Comparison of ENCODE assay signal across 7 mouse cellular contexts in genomic region chr2:16312400-16313070, GRCm38 (mm10). TPM values are rescaled to one million over a fixed set of nuclear protein-coding genes. Genes with fewer than 3 reads are reported as not detected.
A peak's percentile ranks its signal among the peaks of the same experiment; 100 is the strongest.
DNase-seq lines count a peak whose midpoint lies in the region; ATAC-seq and TF ChIP-seq lines count a peak whose summit lies in the region.

No protein-coding gene starts in this region.

- DNase-seq in CH12.LX (ENCODE audit: extremely low read depth) (peak; percentile 36), Patski (ENCODE audit: low read depth, low spot score) (peak; percentile 6)
- peak; percentile 22 for DNase-seq in kidney, postnatal 14 days
- peak; percentile 48 for DNase-seq in naive thymus-derived CD4-positive, alpha-beta T cell, adult 2 months (ENCODE audit: low read depth)
- DNase-seq in natural killer cell, adult 2 months (ENCODE audit: low spot score in 2 of 2), result no peak

- no peaks in the 10 kb centered on the region for H3K27me3 ChIP-seq in intestine, postnatal 0 days (replicated peaks; ENCODE audit: control insufficient read depth, insufficient read depth, low read length)
- no peaks in the 10 kb centered on the region for H3K27me3 ChIP-seq in intestine, embryonic 16.5 days (replicated peaks; ENCODE audit: control insufficient read depth, insufficient read depth, low read length)
- H3K27me3 ChIP-seq in CH12.LX (replicated peaks) (no peaks in the 10 kb centered on the region), Patski (peaks cover 3% of the 10 kb centered on the region)

- peak; percentile 49 for TF ChIP-seq RAD21 in CH12.LX (IDR thresholded peaks at IDR 0.05; ENCODE audit: low read depth, low read length)

- CTCF ChIA-PET in Patski (lab: Charles Lee), result interaction anchor here (0.7 to 1.3 kb wide), 4 partner anchors 211 to 1054 kb away, joined by 3 read pairs; no protein-coding TSS in a partner anchor

- 58% methylated on average over 4 of the region's 4 CpGs for WGBS in intestine, postnatal 0 days
- WGBS in intestine, embryonic 16.5 days, result 58% methylated on average over 4 of the region's 4 CpGs

- no peaks in the 10 kb centered on the region for H3K4me1 ChIP-seq in intestine, postnatal 0 days (replicated peaks; ENCODE audit: control insufficient read depth, insufficient read depth, low read length)
- no peaks in the 10 kb centered on the region for H3K4me1 ChIP-seq in intestine, embryonic 16.5 days (ENCODE audit: control insufficient read depth, insufficient read depth, low read length)
- H3K4me1 ChIP-seq in CH12.LX (ENCODE audit: control insufficient read depth in 1 of 2, insufficient read depth in 2 of 2), result no peaks in the 10 kb centered on the region

- peak; percentile 76 for TF ChIP-seq CTCF in intestine, postnatal 0 days (IDR thresholded peaks at IDR 0.05; ENCODE audit: low read depth)
- peak; percentile 52 to 55; a peak in 3 of 4 replicates for TF ChIP-seq CTCF in CH12.LX (conservative IDR thresholded peaks at IDR 0.05 in 1 of 2, IDR thresholded peaks at IDR 0.05 in 1 of 2; ENCODE audit: low read depth in 2 of 2, low read length in 2 of 2)
- peak; percentile 75 for TF ChIP-seq CTCF in Patski (IDR thresholded peaks at IDR 0.05)

- H3K4me3 ChIP-seq in intestine, postnatal 0 days (ENCODE audit: low read depth, low read length), result no peak overlapping the region
- no peak overlapping the region for H3K4me3 ChIP-seq in intestine, embryonic 16.5 days (ENCODE audit: low read length)
- H3K4me3 ChIP-seq in CH12.LX (replicated peaks in 1 of 3; ENCODE audit: low read depth in 2 of 3, low read length in 2 of 3, poor library complexity in 1 of 3), result no peak overlapping the region

- H3K79me2 ChIP-seq in CH12.LX (replicated peaks; ENCODE audit: control insufficient read depth, extremely low read depth, insufficient read depth, poor library complexity, severe bottlenecking), result no peaks in the 10 kb centered on the region

- no peaks in the 10 kb centered on the region for H3K36me3 ChIP-seq in intestine, postnatal 0 days (ENCODE audit: control insufficient read depth, insufficient read depth)
- H3K36me3 ChIP-seq in intestine, embryonic 16.5 days (ENCODE audit: control insufficient read depth, insufficient read depth, low read length), result no peaks in the 10 kb centered on the region
- H3K36me3 ChIP-seq in CH12.LX (replicated peaks in 1 of 2; ENCODE audit: control insufficient read depth in 1 of 2, insufficient read depth in 1 of 2, low read length in 1 of 2), result no peaks in the 10 kb centered on the region

- no peak overlapping the region for H3K27ac ChIP-seq in intestine, postnatal 0 days (ENCODE audit: low read depth, low read length)
- H3K27ac ChIP-seq in intestine, embryonic 16.5 days (ENCODE audit: low read length), result no peak overlapping the region
- H3K27ac ChIP-seq in CH12.LX (ENCODE audit: insufficient read depth, low read depth), result no peak overlapping the region

- TF ChIP-seq EP300 in CH12.LX (IDR thresholded peaks at IDR 0.05; ENCODE audit: low read length), result no peak

- POLR2A ChIA-PET in Patski (lab: Charles Lee), result no interaction called here

- no peaks in the 10 kb centered on the region for H3K9me3 ChIP-seq in intestine, postnatal 0 days (ENCODE audit: control insufficient read depth)
- H3K9me3 ChIP-seq in intestine, embryonic 16.5 days (ENCODE audit: control insufficient read depth, low read length), result no peaks in the 10 kb centered on the region
- H3K9me3 ChIP-seq in CH12.LX (replicated peaks; ENCODE audit: low read length), result no peaks in the 10 kb centered on the region

- dilution Hi-C loops in CH12.LX (cut with MboI; ENCODE audit: extremely low pct_ligation_motif_present, extremely low pct_unique_long_range_greater_than_20kb, low sequenced_read_pairs), result no loop called here

- ATAC-seq in intestine, postnatal 0 days, result no peak
- ATAC-seq in intestine, embryonic 16.5 days, result no peak
- ATAC-seq in Patski, result no peak

- no peak overlapping the region for H3K9ac ChIP-seq in intestine, postnatal 0 days (ENCODE audit: low read depth, low read length)
- no peak overlapping the region for H3K9ac ChIP-seq in intestine, embryonic 16.5 days (ENCODE audit: low read depth, low read length)
- H3K9ac ChIP-seq in CH12.LX (ENCODE audit: insufficient read depth, low read depth), result no peak overlapping the region

- no peak overlapping the region for H3K4me2 ChIP-seq in intestine, postnatal 0 days (replicated peaks; ENCODE audit: low read depth)
- no peak overlapping the region for H3K4me2 ChIP-seq in intestine, embryonic 16.5 days (ENCODE audit: low read depth, low read length)
- no peak overlapping the region for H3K4me2 ChIP-seq in CH12.LX (ENCODE audit: insufficient read depth, low read depth, poor library complexity, severe bottlenecking)

- in situ Hi-C loops in CH12.LX (cut with MboI; ENCODE audit: low pct_ligation_motif_present, low pct_unique_long_range_greater_than_20kb, low sequenced_read_pairs) (no loop called here), Patski (cut with MboI; ENCODE audit: low pct_unique_long_range_greater_than_20kb) (loop anchor here (10.0 to 25.0 kb wide), 2 partner anchors 1048 to 1225 kb away; no protein-coding TSS in a partner anchor)

- TF ChIP-seq POLR2A in CH12.LX (IDR thresholded peaks at IDR 0.05; ENCODE audit: low read depth, low read length), result no peak

TF ChIP-seq in CH12.LX, 34 proteins besides CTCF, POLR2A, EP300 and RAD21:
- TF ChIP-seq ZNF384 (IDR thresholded peaks at IDR 0.05; ENCODE audit: low read depth, low read length) (peak; percentile 75), POLR2AphosphoS2 (IDR thresholded peaks at IDR 0.05; ENCODE audit: low read depth, low read length) (no peak), MAFK (IDR thresholded peaks at IDR 0.05; ENCODE audit: insufficient replicate concordance, low read length) (no peak), SMC3 (IDR thresholded peaks at IDR 0.05; ENCODE audit: low read depth, low read length) (peak; percentile 24; the same call in 1 of the 2 replicates)

RNA-seq across cellular contexts. Expression of gene Plxdc2, which starts 43.6 kb away (rescaled TPM):
- polyA plus RNA-seq in intestine, postnatal 0 days (2015; fragmentation: Nextera tagmentation; extraction: Ambion mirVana), result 4.2 and 4.6 TPM in 2 replicates
- 12.4 and 13.3 TPM in 2 replicates for polyA plus RNA-seq in intestine, embryonic 16.5 days (2015; fragmentation: Nextera tagmentation; extraction: Ambion mirVana)
- not detected in 2 replicates for total RNA-seq in CH12.LX (2012; rRNA removed)
- total RNA-seq in CH12.LX (2014; rRNA removed), result not detected in 2 replicates
- not detected in 2 replicates for polyA plus RNA-seq in CH12.LX (2012; ENCODE audit: insufficient read length, low read depth)
- 31.0 TPM for polyA plus RNA-seq in Patski (2021)

Comparison
In these comparisons a context has a peak if more than half of its experiments do, and no peak if none do; other contexts are left out.
1. DNase-seq: peak in CH12.LX (single experiment), Patski (single experiment), kidney, postnatal 14 days (single experiment) and naive thymus-derived CD4-positive, alpha-beta T cell, adult 2 months (single experiment); none in natural killer cell, adult 2 months (0 of 2).
2. Peak in every context shown above with its lines, with median percentiles within 50 percentile points of each other: CTCF ChIP-seq.